ENCODE assay signal across 19 mouse cellular contexts in genomic region chr7:115475176-115475575, GRCm38 (mm10).
"Had no signal": no experiment of that assay in that cellular context is flagged by ENCODE, and none has a peak within 500 bp of the region (broad histone marks: within the 10 kb centered on the region; RNA-seq: fewer than 3 reads in every experiment).

No protein-coding gene starts in this region.

- H3K4me1 ChIP-seq: liver, embryonic 15.5 days; midbrain, embryonic 12.5 days had no signal

- H3K4me3 ChIP-seq: liver, embryonic 15.5 days; lung, embryonic 15.5 days; midbrain, embryonic 10.5 days; midbrain, embryonic 12.5 days; neural tube, embryonic 12.5 days had no signal

- ATAC-seq: liver, postnatal 0 days; lung, postnatal 0 days; midbrain, embryonic 16.5 days had no signal

- H3K27ac ChIP-seq: liver, embryonic 15.5 days; lung, embryonic 15.5 days; midbrain, embryonic 10.5 days; midbrain, embryonic 12.5 days; neural tube, embryonic 12.5 days had no signal

- H3K27me3 ChIP-seq: liver, embryonic 15.5 days; lung, embryonic 15.5 days; midbrain, embryonic 12.5 days; neural tube, embryonic 12.5 days had no signal

- H3K4me2 ChIP-seq: liver, embryonic 15.5 days; lung, embryonic 15.5 days; midbrain, embryonic 12.5 days; neural tube, embryonic 12.5 days had no signal

- H3K36me3 ChIP-seq: lung, embryonic 15.5 days; midbrain, embryonic 10.5 days; midbrain, embryonic 12.5 days; neural tube, embryonic 12.5 days had no signal

- H3K9me3 ChIP-seq: liver, embryonic 15.5 days; lung, embryonic 15.5 days; midbrain, embryonic 10.5 days; midbrain, embryonic 12.5 days; neural tube, embryonic 12.5 days had no signal

- DNase-seq: liver, postnatal 0 days; lung, adult 2 months; lung, postnatal 14 days; lung, postnatal 36 days; midbrain, embryonic 14.5 days; right cerebral cortex, adult 18-20 months; right cerebral cortex, postnatal 25 days; right cerebral cortex, postnatal 4 days; spleen, adult 18-20 months; thymus, adult 2 months; thymus, postnatal 25 days; thymus, postnatal 4 days had no signal

- H3K9ac ChIP-seq: liver, embryonic 15.5 days; liver, postnatal 0 days; lung, embryonic 15.5 days; midbrain, embryonic 12.5 days; neural tube, embryonic 12.5 days had no signal
